Mouse (Mus musculus): ENCODE results near the gene Sirpb1a. TPM values are rescaled to one million over a fixed set of nuclear protein-coding genes. Genes with fewer than 3 reads are reported as not detected.
"Not testable (repeated sequence)": the region's sequence is repeated elsewhere in the genome, so short reads cannot be mapped to it uniquely, and the experiment has no call there.

Gene Sirpb1a
- not detected for polyA plus RNA-seq (2012; fragmentation: generic; extraction: Trizol)
- long read RNA-seq, experiment 1, result 0 reads
- long read RNA-seq, experiment 2, result 0 reads

GRCm38 (mm10) chr3:15426447-15426846, at the start of gene Sirpb1a:
TSS of gene Sirpb1a (minus strand) at chr3:15426520.
- H3K79me2 ChIP-seq (ENCODE audit: control insufficient read depth, insufficient read depth); H3K79me3 ChIP-seq (ENCODE audit: low read depth); H3K27me3 ChIP-seq (ENCODE audit: control insufficient read depth, insufficient read depth, insufficient read length); H3K36me3 ChIP-seq (ENCODE audit: control insufficient read depth, insufficient read depth); H3K4me3 ChIP-seq (ENCODE audit: insufficient read depth, poor library complexity, severe bottlenecking); H3ac ChIP-seq (ENCODE audit: control insufficient read depth, insufficient read length, low read depth): not testable (repeated sequence)

- H3K79me2 ChIP-seq (ENCODE audit: control insufficient read depth, insufficient read depth); H3K27me3 ChIP-seq (ENCODE audit: control insufficient read depth, insufficient read depth, insufficient read length); H3K36me3 ChIP-seq (ENCODE audit: control insufficient read depth, insufficient read depth); H3K4me3 ChIP-seq (ENCODE audit: insufficient read depth, poor library complexity, severe bottlenecking); H3K79me3 ChIP-seq (ENCODE audit: low read depth); H3ac ChIP-seq (ENCODE audit: control insufficient read depth, insufficient read length, low read depth): not testable (repeated sequence)
Observed at GRCm38 (mm10) chr3:15474831-15475230, 48.5 kb upstream of the Sirpb1a start.

GRCm38 (mm10) chr3:15470158-15470557, 43.8 kb upstream of the Sirpb1a start:
- not testable (repeated sequence) for H3K79me2 ChIP-seq (ENCODE audit: control insufficient read depth, insufficient read depth); H3K27me3 ChIP-seq (ENCODE audit: control insufficient read depth, insufficient read depth, insufficient read length); H3K36me3 ChIP-seq (ENCODE audit: control insufficient read depth, insufficient read depth); H3K4me3 ChIP-seq (ENCODE audit: insufficient read depth, poor library complexity, severe bottlenecking); H3ac ChIP-seq (ENCODE audit: control insufficient read depth, insufficient read length, low read depth); H3K79me3 ChIP-seq (ENCODE audit: low read depth)

DNA sequence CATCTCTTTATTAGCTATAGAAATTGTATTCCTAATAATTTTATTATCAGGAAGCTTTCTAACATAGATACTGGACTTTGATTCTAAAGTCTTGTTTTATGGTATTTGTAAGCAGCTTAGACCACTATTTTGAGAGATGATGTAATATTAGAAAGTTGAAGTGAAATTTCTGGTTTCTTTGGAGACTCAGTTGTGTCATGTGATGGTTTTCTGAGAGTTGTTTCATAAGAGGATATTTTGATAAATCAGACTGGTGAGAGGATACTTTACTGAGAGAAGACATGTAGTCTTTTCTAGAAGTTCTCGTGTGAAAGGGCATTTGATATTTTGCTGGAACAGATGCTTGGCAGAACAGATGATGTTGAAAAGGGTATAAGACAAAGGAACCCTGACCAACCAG, 17.6 kb upstream of the Sirpb1a start:
- H3ac ChIP-seq (ENCODE audit: control insufficient read depth, insufficient read length, low read depth); H3K79me3 ChIP-seq (ENCODE audit: low read depth); H3K36me3 ChIP-seq (ENCODE audit: control insufficient read depth, insufficient read depth); H3K79me2 ChIP-seq (ENCODE audit: control insufficient read depth, insufficient read depth); H3K4me3 ChIP-seq (ENCODE audit: insufficient read depth, poor library complexity, severe bottlenecking); H3K27me3 ChIP-seq (ENCODE audit: control insufficient read depth, insufficient read depth, insufficient read length): not testable (repeated sequence)

GRCm38 (mm10) chr3:15439844-15440243, 13.5 kb upstream of the Sirpb1a start:
- H3K79me2 ChIP-seq (ENCODE audit: control insufficient read depth, insufficient read depth); H3K4me3 ChIP-seq (ENCODE audit: insufficient read depth, poor library complexity, severe bottlenecking); H3K36me3 ChIP-seq (ENCODE audit: control insufficient read depth, insufficient read depth); H3K27me3 ChIP-seq (ENCODE audit: control insufficient read depth, insufficient read depth, insufficient read length); H3ac ChIP-seq (ENCODE audit: control insufficient read depth, insufficient read length, low read depth); H3K79me3 ChIP-seq (ENCODE audit: low read depth): not testable (repeated sequence)

DNA sequence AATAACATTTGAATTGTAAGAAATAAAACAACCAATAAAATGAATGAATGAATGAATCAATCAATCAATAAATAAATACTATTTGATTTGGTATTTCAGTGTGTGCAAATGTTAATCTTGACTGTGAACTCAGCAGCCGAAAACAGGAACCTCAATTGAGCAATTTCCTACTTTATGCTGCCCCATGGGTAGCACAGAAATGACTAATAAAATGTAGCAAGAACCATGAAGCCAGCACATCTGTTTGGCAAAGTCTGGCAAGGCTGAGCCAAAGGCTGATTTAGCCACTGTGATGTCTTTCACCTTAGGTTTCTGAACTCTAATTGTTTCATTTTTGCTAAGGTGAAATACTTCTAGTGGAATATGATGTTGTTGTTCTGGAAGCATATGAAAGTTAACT, 1.6 kb upstream of the Sirpb1a start:
- no peaks in the 10 kb centered on the region for H3K79me3 ChIP-seq (ENCODE audit: low read depth)
- H3K4me3 ChIP-seq (ENCODE audit: insufficient read depth, poor library complexity, severe bottlenecking), result no peak overlapping the region
- no peaks in the 10 kb centered on the region for H3K36me3 ChIP-seq (ENCODE audit: control insufficient read depth, insufficient read depth)
- H3K79me2 ChIP-seq (ENCODE audit: control insufficient read depth, insufficient read depth), result no peaks in the 10 kb centered on the region
- no peaks in the 10 kb centered on the region for H3K27me3 ChIP-seq (ENCODE audit: control insufficient read depth, insufficient read depth, insufficient read length)
- no peak for TF ChIP-seq CEBPB (IDR thresholded peaks at IDR 0.05; ENCODE audit: low read depth)
- no peak for TF ChIP-seq USF1 (IDR thresholded peaks at IDR 0.05; ENCODE audit: low read depth)
- TF ChIP-seq CTCF (IDR thresholded peaks at IDR 0.05; ENCODE audit: control insufficient read depth, insufficient read depth, insufficient read length), result no peak
- TF ChIP-seq MAX (IDR thresholded peaks at IDR 0.05), result no peak
- TF ChIP-seq MYOD1 (IDR thresholded peaks at IDR 0.05; ENCODE audit: control insufficient read depth, insufficient read length, low read depth), result no peak
- no peak for TF ChIP-seq FOSL1 (IDR thresholded peaks at IDR 0.05; ENCODE audit: insufficient read depth, low read length, poor library complexity, severe bottlenecking)
- no peak for TF ChIP-seq MYOG (IDR thresholded peaks at IDR 0.05; ENCODE audit: control insufficient read depth, extremely low read depth, insufficient read length)
- no peak overlapping the region for H3ac ChIP-seq (ENCODE audit: control insufficient read depth, insufficient read length, low read depth)

DNA sequence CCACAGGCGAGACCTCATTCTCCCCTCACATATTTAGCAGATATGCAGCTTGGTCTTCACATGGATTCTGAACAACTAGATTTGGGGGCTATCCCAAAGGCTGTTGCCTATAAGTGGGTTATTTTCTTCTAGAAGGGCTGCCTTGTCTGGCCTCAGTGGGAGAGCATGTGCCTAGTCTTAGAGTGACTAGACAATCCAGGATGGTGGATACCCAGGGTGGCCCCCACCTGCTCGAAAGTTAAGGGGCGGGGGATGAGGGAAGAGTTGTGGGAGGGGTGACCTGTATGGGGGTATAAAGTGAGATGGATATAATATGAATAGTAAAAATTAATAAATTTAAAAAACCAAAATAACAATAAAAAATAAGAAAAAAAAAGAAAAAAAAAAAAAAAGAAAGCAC, 70.6 kb downstream of the Sirpb1a start:
- not testable (repeated sequence) for H3K79me3 ChIP-seq (ENCODE audit: low read depth); H3K79me2 ChIP-seq (ENCODE audit: control insufficient read depth, insufficient read depth); H3ac ChIP-seq (ENCODE audit: control insufficient read depth, insufficient read length, low read depth); H3K36me3 ChIP-seq (ENCODE audit: control insufficient read depth, insufficient read depth); H3K4me3 ChIP-seq (ENCODE audit: insufficient read depth, poor library complexity, severe bottlenecking); H3K27me3 ChIP-seq (ENCODE audit: control insufficient read depth, insufficient read depth, insufficient read length)

- not testable (repeated sequence) for H3K4me3 ChIP-seq (ENCODE audit: insufficient read depth, poor library complexity, severe bottlenecking); H3K27me3 ChIP-seq (ENCODE audit: control insufficient read depth, insufficient read depth, insufficient read length); H3K79me3 ChIP-seq (ENCODE audit: low read depth); H3K36me3 ChIP-seq (ENCODE audit: control insufficient read depth, insufficient read depth); H3ac ChIP-seq (ENCODE audit: control insufficient read depth, insufficient read length, low read depth); H3K79me2 ChIP-seq (ENCODE audit: control insufficient read depth, insufficient read depth)
Observed at GRCm38 (mm10) chr3:15350318-15350717, 76.0 kb downstream of the Sirpb1a start.

DNA sequence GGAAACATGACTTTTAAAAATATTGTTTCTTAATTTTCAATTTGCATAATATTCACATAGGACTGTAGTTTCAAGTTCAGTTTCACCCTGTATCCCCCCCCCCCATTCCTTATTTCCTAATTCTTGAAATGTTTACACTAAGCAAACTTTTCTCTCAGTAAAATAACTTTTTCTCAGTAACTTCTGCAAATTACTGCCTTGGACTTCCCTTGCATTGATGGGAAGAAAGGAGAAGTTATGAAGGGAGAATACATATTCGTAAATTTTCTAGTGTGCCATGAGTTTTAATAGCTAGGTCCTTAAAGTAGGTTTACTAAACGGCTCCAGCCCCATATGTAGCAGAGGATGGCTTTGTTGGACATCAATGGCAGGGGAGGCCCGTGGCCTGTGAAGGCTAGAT, 80.7 kb downstream of the Sirpb1a start:
- not testable (repeated sequence) for H3K36me3 ChIP-seq (ENCODE audit: control insufficient read depth, insufficient read depth); H3K4me3 ChIP-seq (ENCODE audit: insufficient read depth, poor library complexity, severe bottlenecking); H3K79me3 ChIP-seq (ENCODE audit: low read depth); H3ac ChIP-seq (ENCODE audit: control insufficient read depth, insufficient read length, low read depth); H3K27me3 ChIP-seq (ENCODE audit: control insufficient read depth, insufficient read depth, insufficient read length); H3K79me2 ChIP-seq (ENCODE audit: control insufficient read depth, insufficient read depth)

Measured in C2C12 (cell line).